Mouse (Mus musculus): ENCODE data around the gene Defb36. TPM values are rescaled to one million over a fixed set of nuclear protein-coding genes. Genes with fewer than 3 reads are reported as not detected.

Gene Defb36
- polyA plus RNA-seq, 1 experiment, result not detected

DNA sequence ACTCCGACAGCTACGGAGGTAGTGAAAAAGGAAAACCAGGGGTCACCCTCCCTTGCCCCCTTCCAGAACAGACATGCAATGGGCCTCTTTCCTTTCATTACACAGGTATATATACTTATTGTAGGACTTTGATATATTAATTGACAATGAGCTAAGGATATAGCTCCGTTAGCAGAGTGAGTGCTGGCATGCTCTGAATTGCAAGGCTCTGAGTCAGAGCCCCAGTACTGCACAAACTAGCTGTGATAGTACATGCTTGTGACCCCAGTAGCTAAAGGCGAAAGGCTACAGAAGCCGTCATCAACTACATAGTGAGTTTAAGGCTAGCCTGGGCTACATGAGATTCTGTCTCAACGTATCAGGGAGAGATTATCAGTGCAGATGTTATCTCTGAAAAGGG lies 25.8 kb downstream of the Defb36 start:
- H3K4me2 ChIP-seq (ENCODE audit: low read depth), result peak overlapping the region; percentile 85
- H3K79me2 ChIP-seq (ENCODE audit: control insufficient read depth, insufficient read depth), result peaks cover 23% of the 10 kb centered on the region
- H3K27me3 ChIP-seq (ENCODE audit: control insufficient read depth, insufficient read depth, insufficient read length), result no peaks in the 10 kb centered on the region
- TF ChIP-seq MYOG (IDR thresholded peaks at IDR 0.05; ENCODE audit: control insufficient read depth in 1 of 3, insufficient read depth in 1 of 3, insufficient read length in 2 of 3, low read depth in 2 of 3) (no peak), E2F4 (IDR thresholded peaks at IDR 0.05; ENCODE audit: insufficient read depth) (no peak), MYOD1 (IDR thresholded peaks at IDR 0.05; ENCODE audit: control insufficient read depth in 1 of 3, insufficient read length in 2 of 3, low read depth in 2 of 3) (no peak), REST (IDR thresholded peaks at IDR 0.05; ENCODE audit: insufficient read depth, insufficient read length) (no peak), SRF (IDR thresholded peaks at IDR 0.05; ENCODE audit: control insufficient read depth, insufficient read length, low read depth) (no peak), CEBPB (IDR thresholded peaks at IDR 0.05; ENCODE audit: insufficient read depth, poor library complexity, severe bottlenecking) (no peak), POLR2AphosphoS2 (IDR thresholded peaks at IDR 0.05; ENCODE audit: insufficient read length, low read depth) (no peak), TCF12 (IDR thresholded peaks at IDR 0.05; ENCODE audit: insufficient read depth, poor library complexity, severe bottlenecking) (no peak), POLR2A (IDR thresholded peaks at IDR 0.05; ENCODE audit: insufficient read length, low read depth) (no peak), MAX (IDR thresholded peaks at IDR 0.05; ENCODE audit: low read depth) (no peak), USF1 (IDR thresholded peaks at IDR 0.05; ENCODE audit: low read depth) (no peak), TCF3 (IDR thresholded peaks at IDR 0.05; ENCODE audit: insufficient read length, low read depth) (no peak)
- H3K4me3 ChIP-seq, result peak overlapping the region; percentile 87
- no peaks in the 10 kb centered on the region for H3K36me3 ChIP-seq (ENCODE audit: control insufficient read depth, insufficient read depth)
- H3ac ChIP-seq (ENCODE audit: control insufficient read depth, insufficient read length), result no peak overlapping the region

DNA sequence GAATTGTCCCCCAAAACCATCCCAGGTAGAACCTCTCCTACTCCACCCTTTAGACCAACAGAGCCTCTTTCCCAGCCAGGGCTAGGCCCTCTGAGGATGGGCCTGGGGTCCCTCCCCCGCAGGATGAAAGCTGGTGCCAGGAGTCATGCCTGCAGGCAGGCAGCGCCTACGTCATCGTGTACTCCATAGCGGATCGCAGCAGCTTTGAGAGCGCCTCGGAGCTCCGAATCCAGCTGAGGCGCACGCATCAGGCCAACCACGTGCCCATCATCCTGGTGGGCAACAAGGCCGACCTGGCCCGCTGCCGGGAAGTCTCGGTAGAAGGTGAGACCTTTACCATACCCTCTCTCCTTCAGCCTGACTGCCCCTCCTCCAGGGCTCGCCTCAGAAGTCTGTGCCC lies 29.2 kb downstream of the Defb36 start:
- no peak overlapping the region for H3K4me2 ChIP-seq (ENCODE audit: low read depth)
- TF ChIP-seq REST (IDR thresholded peaks at IDR 0.05; ENCODE audit: insufficient read depth, insufficient read length) (no peak), E2F4 (IDR thresholded peaks at IDR 0.05; ENCODE audit: insufficient read depth) (no peak), POLR2A (IDR thresholded peaks at IDR 0.05; ENCODE audit: insufficient read length, low read depth) (no peak), CEBPB (IDR thresholded peaks at IDR 0.05; ENCODE audit: insufficient read depth, poor library complexity, severe bottlenecking) (no peak), TCF12 (IDR thresholded peaks at IDR 0.05; ENCODE audit: insufficient read depth, poor library complexity, severe bottlenecking) (no peak), POLR2AphosphoS2 (IDR thresholded peaks at IDR 0.05; ENCODE audit: insufficient read length, low read depth) (no peak), SRF (IDR thresholded peaks at IDR 0.05; ENCODE audit: control insufficient read depth, insufficient read length, low read depth) (no peak), MYOD1 (IDR thresholded peaks at IDR 0.05; ENCODE audit: control insufficient read depth in 1 of 3, insufficient read length in 2 of 3, low read depth in 2 of 3) (no peak), MYOG (IDR thresholded peaks at IDR 0.05; ENCODE audit: control insufficient read depth in 1 of 3, insufficient read depth in 1 of 3, insufficient read length in 2 of 3, low read depth in 2 of 3) (no peak), USF1 (IDR thresholded peaks at IDR 0.05; ENCODE audit: low read depth) (no peak), MAX (IDR thresholded peaks at IDR 0.05; ENCODE audit: low read depth) (no peak), TCF3 (IDR thresholded peaks at IDR 0.05; ENCODE audit: insufficient read length, low read depth) (no peak)
- no peaks in the 10 kb centered on the region for H3K27me3 ChIP-seq (ENCODE audit: control insufficient read depth, insufficient read depth, insufficient read length)
- no peaks in the 10 kb centered on the region for H3K36me3 ChIP-seq (ENCODE audit: control insufficient read depth, insufficient read depth)
- H3K4me3 ChIP-seq, result no peak overlapping the region
- peaks cover 5% of the 10 kb centered on the region for H3K79me2 ChIP-seq (ENCODE audit: control insufficient read depth, insufficient read depth)
- H3ac ChIP-seq (ENCODE audit: control insufficient read depth, insufficient read length), result no peak overlapping the region

DNA sequence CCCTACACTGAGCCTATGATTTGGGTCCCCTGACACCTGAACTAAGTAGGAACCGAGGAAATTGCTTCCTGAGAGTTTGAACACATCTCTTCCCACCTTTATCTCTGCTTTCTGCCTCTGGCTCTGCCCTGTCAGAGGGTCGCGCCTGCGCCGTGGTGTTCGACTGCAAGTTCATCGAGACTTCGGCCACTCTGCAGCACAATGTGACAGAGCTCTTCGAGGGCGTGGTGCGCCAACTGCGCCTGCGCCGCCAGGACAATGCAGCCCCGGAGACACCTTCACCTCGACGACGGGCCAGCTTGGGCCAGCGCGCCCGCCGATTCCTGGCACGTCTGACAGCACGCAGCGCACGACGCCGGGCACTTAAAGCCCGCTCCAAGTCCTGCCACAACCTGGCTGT lies 30.2 kb downstream of the Defb36 start:
- H3K4me2 ChIP-seq (ENCODE audit: low read depth), result no peak overlapping the region
- peaks cover 4% of the 10 kb centered on the region for H3K79me2 ChIP-seq (ENCODE audit: control insufficient read depth, insufficient read depth)
- H3K27me3 ChIP-seq (ENCODE audit: control insufficient read depth, insufficient read depth, insufficient read length), result no peaks in the 10 kb centered on the region
- H3K4me3 ChIP-seq, result no peak overlapping the region
- H3ac ChIP-seq (ENCODE audit: control insufficient read depth, insufficient read length), result no peak overlapping the region
- H3K36me3 ChIP-seq (ENCODE audit: control insufficient read depth, insufficient read depth), result no peaks in the 10 kb centered on the region
- TF ChIP-seq MYOD1 (IDR thresholded peaks at IDR 0.05; ENCODE audit: control insufficient read depth in 1 of 3, insufficient read length in 2 of 3, low read depth in 2 of 3) (no peak), POLR2A (IDR thresholded peaks at IDR 0.05; ENCODE audit: insufficient read length, low read depth) (no peak), MYOG (IDR thresholded peaks at IDR 0.05; ENCODE audit: control insufficient read depth in 1 of 3, insufficient read depth in 1 of 3, insufficient read length in 2 of 3, low read depth in 2 of 3) (no peak), POLR2AphosphoS2 (IDR thresholded peaks at IDR 0.05; ENCODE audit: insufficient read length, low read depth) (no peak), TCF3 (IDR thresholded peaks at IDR 0.05; ENCODE audit: insufficient read length, low read depth) (no peak), SRF (IDR thresholded peaks at IDR 0.05; ENCODE audit: control insufficient read depth, insufficient read length, low read depth) (no peak), TCF12 (IDR thresholded peaks at IDR 0.05; ENCODE audit: insufficient read depth, poor library complexity, severe bottlenecking) (no peak), E2F4 (IDR thresholded peaks at IDR 0.05; ENCODE audit: insufficient read depth) (no peak), MAX (IDR thresholded peaks at IDR 0.05; ENCODE audit: low read depth) (no peak), REST (IDR thresholded peaks at IDR 0.05; ENCODE audit: insufficient read depth, insufficient read length) (no peak), CEBPB (IDR thresholded peaks at IDR 0.05; ENCODE audit: insufficient read depth, poor library complexity, severe bottlenecking) (no peak), USF1 (IDR thresholded peaks at IDR 0.05; ENCODE audit: low read depth) (no peak)

DNA sequence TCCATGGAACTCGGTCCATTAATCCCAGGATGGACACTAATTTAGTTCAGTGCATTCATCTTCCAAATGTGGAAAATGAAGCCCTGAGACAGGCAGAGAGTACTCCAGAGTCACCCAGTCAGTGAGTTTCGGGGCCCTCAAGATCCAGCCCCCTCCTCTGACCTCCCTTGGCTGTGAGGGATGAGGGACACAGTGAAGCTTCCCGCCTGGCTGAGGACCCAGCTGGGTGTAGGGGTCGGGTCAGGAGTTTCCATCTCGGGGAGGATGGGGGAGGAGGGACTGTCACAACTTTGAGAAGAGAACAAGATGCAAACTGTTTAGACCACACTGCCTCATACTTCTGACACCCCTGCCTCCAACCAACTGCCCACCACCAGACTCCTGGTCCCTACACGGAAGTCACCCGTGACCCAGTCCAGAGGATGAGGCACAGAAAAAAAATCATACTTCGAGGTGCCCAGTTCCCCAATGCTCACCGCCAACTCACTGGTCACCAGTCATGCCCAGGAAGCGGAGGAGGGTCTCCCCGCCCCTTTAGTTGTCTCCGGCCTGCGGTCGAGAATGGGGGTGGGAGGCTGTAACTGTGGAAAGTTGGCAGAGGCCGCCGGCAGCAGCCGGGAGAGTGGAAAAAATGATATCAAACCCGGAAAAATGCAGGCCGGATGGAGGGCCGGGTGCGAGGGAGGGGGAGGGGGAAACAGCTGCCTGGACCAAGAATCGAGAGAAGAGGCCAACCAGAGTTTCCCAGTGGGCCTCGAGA lies 32.3 kb downstream of the Defb36 start:
- TF ChIP-seq REST (IDR thresholded peaks at IDR 0.05; ENCODE audit: insufficient read depth, insufficient read length) (no peak), CEBPB (IDR thresholded peaks at IDR 0.05; ENCODE audit: insufficient read depth, poor library complexity, severe bottlenecking) (no peak), TCF12 (IDR thresholded peaks at IDR 0.05; ENCODE audit: insufficient read depth, poor library complexity, severe bottlenecking) (peak; percentile 51), SRF (IDR thresholded peaks at IDR 0.05; ENCODE audit: control insufficient read depth, insufficient read length, low read depth) (no peak), TCF3 (IDR thresholded peaks at IDR 0.05; ENCODE audit: insufficient read length, low read depth) (no peak), POLR2A (IDR thresholded peaks at IDR 0.05; ENCODE audit: insufficient read length, low read depth) (peak; percentile 38), POLR2AphosphoS2 (IDR thresholded peaks at IDR 0.05; ENCODE audit: insufficient read length, low read depth) (no peak), MYOD1 (IDR thresholded peaks at IDR 0.05; ENCODE audit: control insufficient read depth in 1 of 3, insufficient read length in 2 of 3, low read depth in 2 of 3) (peak in 2 of 3 experiments; percentile 52 to 72), E2F4 (IDR thresholded peaks at IDR 0.05; ENCODE audit: insufficient read depth) (no peak), MYOG (IDR thresholded peaks at IDR 0.05; ENCODE audit: control insufficient read depth in 1 of 3, insufficient read depth in 1 of 3, insufficient read length in 2 of 3, low read depth in 2 of 3) (peak; percentile 12 to 85 (median 12)), USF1 (IDR thresholded peaks at IDR 0.05; ENCODE audit: low read depth) (no peak), MAX (IDR thresholded peaks at IDR 0.05; ENCODE audit: low read depth) (no peak)
- H3K27me3 ChIP-seq (ENCODE audit: control insufficient read depth, insufficient read depth, insufficient read length), result no peaks in the 10 kb centered on the region
- H3ac ChIP-seq (ENCODE audit: control insufficient read depth, insufficient read length), result no peak overlapping the region
- peak overlapping the region; percentile 85 for H3K4me2 ChIP-seq (ENCODE audit: low read depth)
- H3K79me2 ChIP-seq (ENCODE audit: control insufficient read depth, insufficient read depth), result no peaks in the 10 kb centered on the region
- H3K4me3 ChIP-seq, result peak overlapping the region; percentile 19
- no peaks in the 10 kb centered on the region for H3K36me3 ChIP-seq (ENCODE audit: control insufficient read depth, insufficient read depth)

All from myocyte (in vitro differentiated cells).